Mouse (Mus musculus) myocyte (in vitro differentiated cells): ENCODE data around the gene Kifc3.

Experiments
- CEBPB ChIP-seq: IDR thresholded peaks from 2 replicates; pipeline ENCODE4 v1.6.1; 2011; ENCODE audit warnings: mild to moderate bottlenecking, moderate library complexity; ENCODE audit not compliant: poor library complexity, insufficient read depth, severe bottlenecking
- MAX ChIP-seq: IDR thresholded peaks from one replicate; pipeline ENCODE4 v1.6.1; 2011; ENCODE audit warnings: low read depth, mild to moderate bottlenecking, control low read depth
- MYOG ChIP-seq, 3 experiments: IDR thresholded peaks; one replicate each; pipeline ENCODE4 v1.6.1; 2011; ENCODE audit warnings: control low read depth in 2 of 3, low read depth in 2 of 3, mild to moderate bottlenecking in 2 of 3; ENCODE audit not compliant: insufficient read length in 2 of 3, control insufficient read depth in 1 of 3, insufficient read depth in 1 of 3
- POLR2A ChIP-seq: IDR thresholded peaks from one replicate; pipeline ENCODE4 v1.6.1; 2011; ENCODE audit warnings: low read depth, mild to moderate bottlenecking, control low read depth, moderate library complexity; ENCODE audit not compliant: insufficient read length
- SRF ChIP-seq: IDR thresholded peaks from one replicate; pipeline ENCODE4 v1.6.1; 2011; ENCODE audit warnings: low read depth; ENCODE audit not compliant: control insufficient read depth, insufficient read length

GRCm38 (mm10) chr8:95141026-95141425, 61.6 kb downstream of the Kifc3 start:
- TF ChIP-seq CEBPB (no peak), POLR2A (no peak), MYOG (IDR thresholded peaks at IDR 0.05; ENCODE audit: control insufficient read depth in 1 of 3, insufficient read depth in 1 of 3, insufficient read length in 2 of 3, low read depth in 2 of 3) (no peak), SRF (no peak), MAX (no peak)
